20 mouse cellular contexts compared by ENCODE assay signal in the genomic region with DNA sequence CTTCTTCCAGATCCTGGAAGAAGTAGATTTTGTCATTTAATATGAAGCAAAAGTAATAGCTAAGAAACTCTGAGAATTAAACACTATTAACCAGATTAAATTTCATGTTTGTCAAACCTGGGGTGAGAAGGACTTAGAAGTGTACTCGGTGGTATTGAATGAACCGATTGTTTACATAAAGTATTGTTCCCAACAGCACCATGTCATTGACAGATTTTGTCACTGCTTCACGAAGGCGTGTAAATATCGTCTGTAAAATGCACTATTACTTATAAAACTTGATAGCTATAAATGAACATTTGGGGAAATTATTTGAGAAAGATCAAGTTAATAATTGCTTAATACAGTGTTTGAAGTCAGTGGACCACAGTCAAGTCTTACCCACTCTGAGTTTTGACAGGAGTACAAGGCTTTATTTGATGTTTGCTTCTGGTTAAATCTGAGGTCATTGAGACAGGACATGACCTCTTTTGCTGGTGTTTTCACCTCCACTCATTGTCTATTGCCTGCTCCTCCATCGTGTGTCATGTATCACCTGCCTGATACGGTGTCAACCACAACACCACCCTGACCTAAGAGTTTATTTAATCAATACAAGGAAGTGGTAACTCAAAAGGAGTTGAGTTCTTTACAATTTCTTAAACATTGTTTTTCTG.
"Had no signal": no experiment of that assay in that cellular context is flagged by ENCODE, and none has a peak within 500 bp of the region (broad histone marks: within the 10 kb centered on the region; RNA-seq: fewer than 3 reads in every experiment).

No protein-coding gene starts in this region.

- ATAC-seq: lung, postnatal 0 days; midbrain, embryonic 13.5 days; midbrain, embryonic 16.5 days had no signal

- H3K27me3 ChIP-seq: liver, embryonic 13.5 days; liver, embryonic 15.5 days; lung, embryonic 15.5 days; midbrain, embryonic 13.5 days; neural tube, embryonic 13.5 days; neural tube, embryonic 15.5 days had no signal

- H3K27ac ChIP-seq: liver, embryonic 13.5 days; liver, embryonic 15.5 days; lung, embryonic 15.5 days; midbrain, embryonic 10.5 days; midbrain, embryonic 13.5 days; neural tube, embryonic 13.5 days; neural tube, embryonic 15.5 days had no signal

- H3K4me1 ChIP-seq: liver, embryonic 13.5 days; liver, embryonic 15.5 days; lung, embryonic 15.5 days; midbrain, embryonic 10.5 days; midbrain, embryonic 13.5 days; neural tube, embryonic 13.5 days; neural tube, embryonic 15.5 days had no signal

- H3K9me3 ChIP-seq: liver, embryonic 15.5 days; lung, embryonic 15.5 days; midbrain, embryonic 10.5 days; midbrain, embryonic 13.5 days; neural tube, embryonic 13.5 days; neural tube, embryonic 15.5 days had no signal

- DNase-seq: liver, embryonic 13.5 days; lung, adult 18-20 months; lung, postnatal 4 days; retina, postnatal 1 day; right cerebral cortex, adult 18-20 months; right cerebral cortex, postnatal 25 days; right cerebral cortex, postnatal 4 days; spleen, adult 18-20 months; thymus, adult 18-20 months; thymus, postnatal 14 days; thymus, postnatal 36 days had no signal

- H3K36me3 ChIP-seq: liver, embryonic 13.5 days; liver, embryonic 15.5 days; lung, embryonic 15.5 days; midbrain, embryonic 10.5 days; midbrain, embryonic 13.5 days; neural tube, embryonic 13.5 days; neural tube, embryonic 15.5 days had no signal

- H3K4me2 ChIP-seq: liver, embryonic 13.5 days; liver, embryonic 15.5 days; lung, embryonic 15.5 days; midbrain, embryonic 13.5 days; neural tube, embryonic 13.5 days; neural tube, embryonic 15.5 days had no signal

- H3K9ac ChIP-seq: liver, embryonic 13.5 days; liver, embryonic 15.5 days; lung, embryonic 15.5 days; midbrain, embryonic 13.5 days; neural tube, embryonic 13.5 days; neural tube, embryonic 15.5 days had no signal

- H3K4me3 ChIP-seq: liver, embryonic 13.5 days; liver, embryonic 15.5 days; lung, embryonic 15.5 days; midbrain, embryonic 10.5 days; midbrain, embryonic 13.5 days; myocyte; neural tube, embryonic 13.5 days; neural tube, embryonic 15.5 days had no signal
